10 mouse cellular contexts compared by ENCODE assay signal in the genomic region with DNA sequence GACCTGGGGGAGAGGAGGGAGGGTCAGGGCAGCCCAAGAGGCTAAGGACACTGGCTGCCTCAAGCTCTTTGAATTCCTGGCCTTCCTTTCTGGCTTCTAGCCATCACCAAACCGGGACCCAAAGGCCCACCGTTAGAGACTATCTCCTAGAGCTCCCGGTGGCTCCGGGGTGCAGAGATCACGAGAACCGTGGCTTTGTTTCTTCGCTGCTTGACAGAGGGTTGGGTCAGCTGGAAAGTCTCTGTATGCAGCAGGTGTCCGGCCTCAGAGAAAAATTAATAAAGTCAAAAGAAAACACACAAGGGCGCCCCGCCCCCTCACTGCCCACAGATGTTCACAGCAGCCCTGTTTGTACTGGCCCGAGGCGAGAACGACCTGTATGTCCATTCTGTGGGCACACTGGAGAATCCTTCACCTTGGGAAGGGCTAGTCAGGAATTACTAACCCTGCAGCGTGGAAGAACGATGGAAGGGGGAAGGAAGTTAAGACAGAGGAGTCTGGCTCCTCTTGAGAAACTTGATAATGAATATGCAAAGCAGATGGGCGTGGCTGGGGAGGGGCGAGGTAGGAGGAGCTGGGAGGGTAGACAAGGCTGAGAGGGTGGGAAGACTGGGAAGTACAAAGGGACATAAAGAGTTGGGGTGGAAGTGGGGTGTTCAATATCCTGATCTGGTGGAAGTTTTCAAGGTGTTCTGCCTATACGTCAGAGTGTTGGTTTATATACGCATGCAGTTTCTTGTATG. TPM values are rescaled to one million over a fixed set of nuclear protein-coding genes. Genes with fewer than 3 reads are reported as not detected.
A peak's percentile ranks its signal among the peaks of the same experiment; 100 is the strongest.
DNase-seq lines count a peak whose midpoint lies in the region; ATAC-seq and TF ChIP-seq lines count a peak whose summit lies in the region.
"Had no signal": no experiment of that assay in that cellular context is flagged by ENCODE, and none has a peak within 500 bp of the region (broad histone marks: within the 10 kb centered on the region; RNA-seq: fewer than 3 reads in every experiment).

No protein-coding gene starts in this region.

- peaks cover 65% of the 10 kb centered on the region for H3K27me3 ChIP-seq in heart, embryonic 15.5 days
- H3K27me3 ChIP-seq in midbrain, embryonic 12.5 days, result peaks cover 45% of the 10 kb centered on the region
- peaks cover 8% of the 10 kb centered on the region for H3K27me3 ChIP-seq in midbrain, postnatal 0 days (ENCODE audit: insufficient read depth, low read length)

- H3K36me3 ChIP-seq in heart, embryonic 15.5 days, result no peaks in the 10 kb centered on the region
- H3K36me3 ChIP-seq in midbrain, embryonic 12.5 days, result no peaks in the 10 kb centered on the region
- H3K36me3 ChIP-seq in midbrain, postnatal 0 days (ENCODE audit: insufficient read depth, low read length), result no peaks in the 10 kb centered on the region
- H3K36me3 ChIP-seq: limb, embryonic 15.5 days had no signal

- H3K4me2 ChIP-seq in heart, embryonic 15.5 days, result peak overlapping the region; percentile 19
- peak overlapping the region; percentile 4; the same call in 1 of the 2 replicates for H3K4me2 ChIP-seq in midbrain, embryonic 12.5 days (replicated peaks)
- H3K4me2 ChIP-seq in midbrain, postnatal 0 days (ENCODE audit: low read depth, low read length, poor library complexity, severe bottlenecking), result no peak overlapping the region
- H3K4me2 ChIP-seq: limb, embryonic 15.5 days had no signal

- H3K4me3 ChIP-seq in heart, embryonic 15.5 days, result no peak overlapping the region
- no peak overlapping the region for H3K4me3 ChIP-seq in midbrain, embryonic 12.5 days
- no peak overlapping the region for H3K4me3 ChIP-seq in midbrain, postnatal 0 days (ENCODE audit: low read depth, low read length)
- H3K4me3 ChIP-seq: limb, embryonic 15.5 days had no signal

- H3K9ac ChIP-seq in heart, embryonic 15.5 days, result no peak overlapping the region
- H3K9ac ChIP-seq in midbrain, embryonic 12.5 days (replicated peaks), result no peak overlapping the region
- H3K9ac ChIP-seq in midbrain, postnatal 0 days (replicated peaks; ENCODE audit: low read length, poor library complexity, severe bottlenecking), result no peak overlapping the region
- H3K9ac ChIP-seq: limb, embryonic 15.5 days had no signal

- WGBS in heart, embryonic 15.5 days, result 32% methylated on average over 19 of the region's 19 CpGs
- WGBS in midbrain, embryonic 12.5 days, result 51% methylated on average over 19 of the region's 19 CpGs
- WGBS in midbrain, postnatal 0 days, result 53% methylated on average over 19 of the region's 19 CpGs

- no peak for DNase-seq in heart, postnatal 4 days
- DNase-seq in midbrain, postnatal 0 days (ENCODE audit: low spot score), result no peak
- peak; percentile 67 to 72 for DNase-seq in kidney, postnatal 4 days
- peak; percentile 64 for DNase-seq in testis, postnatal 10 days (ENCODE audit: low spot score)
- DNase-seq in adrenal gland, adult 8-10 months, result no peak
- no peak for DNase-seq in thymus, adult 18-20 months
- DNase-seq: adrenal gland, postnatal 14 days had no signal

- H3K27ac ChIP-seq in heart, embryonic 15.5 days, result no peak overlapping the region
- no peak overlapping the region for H3K27ac ChIP-seq in midbrain, embryonic 12.5 days (replicated peaks)
- no peak overlapping the region for H3K27ac ChIP-seq in midbrain, postnatal 0 days (ENCODE audit: low read depth, low read length)
- H3K27ac ChIP-seq: limb, embryonic 15.5 days had no signal

- ATAC-seq in heart, embryonic 15.5 days (replicated peaks; ENCODE audit: insufficient number of reproducible peaks, insufficient read depth, low FRiP score, low read depth), result no peak
- no peak for ATAC-seq in midbrain, embryonic 12.5 days (ENCODE audit: low FRiP score, low read depth)
- no peak for ATAC-seq in midbrain, postnatal 0 days (ENCODE audit: low FRiP score)

- no peak for TF ChIP-seq CTCF in midbrain, postnatal 0 days (IDR thresholded peaks at IDR 0.05)

- peaks cover 17% of the 10 kb centered on the region for H3K4me1 ChIP-seq in heart, embryonic 15.5 days (replicated peaks)
- H3K4me1 ChIP-seq in midbrain, embryonic 12.5 days, result peaks cover 26% of the 10 kb centered on the region
- 0 out of 2 replicates have a peak, but pooled peaks cover 4% of the 10 kb centered on the region for H3K4me1 ChIP-seq in midbrain, postnatal 0 days (ENCODE audit: insufficient read depth, low read length)

- no peaks in the 10 kb centered on the region for H3K9me3 ChIP-seq in heart, embryonic 15.5 days (replicated peaks)
- H3K9me3 ChIP-seq in midbrain, embryonic 12.5 days, result no peaks in the 10 kb centered on the region
- H3K9me3 ChIP-seq in midbrain, postnatal 0 days (ENCODE audit: low read length), result no peaks in the 10 kb centered on the region
- H3K9me3 ChIP-seq: limb, embryonic 15.5 days had no signal

RNA-seq across cellular contexts. Expression of gene Plekha6, which starts 4.5 kb away (rescaled TPM):
- 12.2 and 13.8 TPM in 2 replicates for polyA plus RNA-seq in heart, embryonic 15.5 days (2015; fragmentation: Nextera tagmentation; extraction: Ambion mirVana)
- total RNA-seq in heart, postnatal 4 days (2021), result 10 to 100 TPM; 42.1 to 45.9 TPM
- polyA plus RNA-seq in midbrain, embryonic 12.5 days (2016; fragmentation: Nextera tagmentation; extraction: Ambion mirVana), result 27.7 and 36.1 TPM in 2 replicates
- total RNA-seq in midbrain, postnatal 0 days (2014; rRNA removed), result 49.3 and 52.2 TPM in 2 replicates
- 9.4 and 11.9 TPM in 2 replicates for polyA plus RNA-seq in midbrain, postnatal 0 days (2015; fragmentation: Nextera tagmentation; extraction: Ambion mirVana)
- total RNA-seq in adrenal gland, adult 8-10 months (2022), result 10 to 100 TPM; 16.1 to 56.7 (median 33.1) TPM

RNA-seq across cellular contexts. Expression of gene Ppp1r15b, which starts 37.5 kb away (rescaled TPM):
- 20.2 and 24.3 TPM in 2 replicates for polyA plus RNA-seq in heart, embryonic 15.5 days (2015; fragmentation: Nextera tagmentation; extraction: Ambion mirVana)
- 10 to 100 TPM; 41.6 to 44.4 TPM for total RNA-seq in heart, postnatal 4 days (2021)
- 52.7 and 57.9 TPM in 2 replicates for polyA plus RNA-seq in midbrain, embryonic 12.5 days (2016; fragmentation: Nextera tagmentation; extraction: Ambion mirVana)
- 42.3 and 45.3 TPM in 2 replicates for total RNA-seq in midbrain, postnatal 0 days (2014; rRNA removed)
- polyA plus RNA-seq in midbrain, postnatal 0 days (2015; fragmentation: Nextera tagmentation; extraction: Ambion mirVana), result 16.9 and 17.5 TPM in 2 replicates
- 10 to 100 TPM; 67.1 to 80.6 (median 71.1) TPM for total RNA-seq in adrenal gland, adult 8-10 months (2022)

Comparison
In these comparisons a context has a peak if more than half of its experiments do, and no peak if none do; other contexts are left out.
1. DNase-seq: peak in kidney, postnatal 4 days (2 of 2) and testis, postnatal 10 days (single experiment); none in heart, postnatal 4 days (single experiment), midbrain, postnatal 0 days (single experiment), adrenal gland, adult 8-10 months (single experiment) and thymus, adult 18-20 months (0 of 2).